Mouse (Mus musculus) cerebellum, adult 2 months (tissue): ENCODE measurements around the gene Hacd2.

Source experiments
- CTCF ChIP-seq: fragments of 200-500 bp; IDR thresholded peaks from 2 replicates; pipeline ENCODE4 v1.5.1; 2011; ENCODE audit warnings: low read depth, mild to moderate bottlenecking, control low read depth, low read length, moderate library complexity, borderline replicate concordance; ENCODE audit not compliant: insufficient read depth
- POLR2A ChIP-seq: fragments of 200-500 bp; IDR thresholded peaks from 2 replicates; pipeline ENCODE4 v1.6.1; 2011; ENCODE audit warnings: low read length, control low read depth, borderline replicate concordance; ENCODE audit not compliant: insufficient read depth

DNA sequence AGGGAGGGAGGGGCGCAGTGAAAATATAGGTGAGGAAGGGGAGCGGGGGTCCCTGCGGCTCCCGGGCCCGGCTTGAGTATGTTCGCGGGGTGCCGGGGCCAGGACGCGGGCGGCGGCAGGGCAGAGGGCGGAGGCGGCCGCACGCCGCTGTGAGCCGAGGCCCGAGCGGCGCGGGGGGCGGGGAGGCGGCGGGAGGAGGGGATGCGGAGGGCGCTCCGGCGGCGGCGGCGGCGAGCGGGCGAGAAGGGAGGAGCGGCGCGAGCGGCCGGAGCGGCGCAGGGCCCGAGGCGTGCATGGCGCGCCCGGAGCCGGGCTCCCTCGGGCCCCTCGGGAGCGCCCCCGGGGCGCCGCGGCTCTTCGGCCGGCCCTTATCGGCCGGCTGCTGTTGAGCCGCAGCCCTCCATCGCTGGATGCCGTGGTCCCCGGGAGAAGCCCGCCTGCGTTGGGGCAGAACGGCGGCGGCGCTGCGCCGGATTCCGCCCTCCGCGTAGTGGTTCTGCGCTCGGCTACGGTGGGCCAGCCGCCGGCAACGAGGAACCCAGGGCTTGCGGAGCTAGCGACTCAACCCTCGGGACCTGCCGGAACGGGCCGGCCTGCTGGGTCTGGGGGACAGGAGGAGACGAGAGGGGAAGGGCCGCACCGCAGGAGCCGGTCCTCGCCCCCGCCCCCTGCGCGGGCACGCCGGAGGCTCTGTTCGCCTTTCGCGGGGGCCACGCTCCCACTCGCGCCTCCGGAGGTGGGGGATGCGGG is 132.6 kb downstream of the Hacd2 start, which contains the start of gene Adcy5:
- TF ChIP-seq CTCF (no peak), POLR2A (no peak)
